Mouse (Mus musculus) right cerebral cortex, postnatal 25 days (tissue): ENCODE data around the gene Prr13.

Experiments used
- DNase-seq: peaks from one replicate; pipeline ENCODE4 v3.0.0; 2022

Gene Prr13

DNA sequence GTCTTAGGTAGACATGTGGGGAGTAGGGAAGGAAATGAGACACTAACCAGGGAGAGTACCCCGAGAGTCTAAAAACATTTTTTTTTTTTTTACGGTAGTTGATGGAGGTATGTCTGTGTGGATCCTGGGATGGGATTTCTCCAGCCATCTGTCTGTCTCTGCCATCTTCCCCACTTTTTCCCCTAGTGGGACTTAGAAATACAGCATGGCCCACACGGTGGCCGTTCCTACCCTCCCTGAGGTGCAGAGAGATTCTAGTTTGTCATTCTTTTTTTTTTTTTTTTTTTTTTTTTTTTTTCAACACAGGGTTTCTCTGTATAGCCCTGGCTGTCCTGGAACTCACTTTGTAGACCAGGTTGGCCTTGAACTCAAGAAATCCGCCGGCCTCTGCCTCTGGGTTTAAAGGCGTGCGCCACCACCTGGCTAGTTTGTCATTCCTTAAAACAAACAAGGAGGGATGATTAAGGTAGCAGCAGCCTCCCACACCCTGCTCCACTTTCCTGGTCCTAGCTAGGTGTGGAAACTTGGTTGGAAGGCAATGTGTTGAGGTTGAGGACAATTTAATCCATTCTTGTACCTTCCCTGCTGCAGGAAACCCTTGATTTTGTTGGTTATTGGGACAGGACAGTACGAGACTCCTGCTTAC lies 2.7 kb downstream of the Prr13 start:
- DNase-seq: no peak

DNA sequence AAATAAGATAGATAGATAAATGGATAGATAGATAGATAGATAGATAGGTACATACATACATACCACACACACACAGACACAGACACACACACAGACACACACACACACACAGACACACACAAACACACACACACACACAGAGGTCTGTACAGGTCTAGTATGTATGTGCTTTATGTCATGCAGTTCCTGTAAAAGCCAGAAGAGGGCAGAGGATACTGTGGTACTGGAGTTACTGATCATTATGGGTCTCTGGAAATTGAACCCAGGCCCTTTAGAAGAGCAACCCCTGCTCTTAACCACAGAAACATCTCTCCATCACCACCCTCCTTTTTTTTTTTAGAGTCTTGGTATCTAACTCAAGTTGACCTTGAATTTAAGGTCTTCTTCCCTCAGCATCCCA lies 4.8 kb downstream of the Prr13 start:
- DNase-seq: no peak

DNA sequence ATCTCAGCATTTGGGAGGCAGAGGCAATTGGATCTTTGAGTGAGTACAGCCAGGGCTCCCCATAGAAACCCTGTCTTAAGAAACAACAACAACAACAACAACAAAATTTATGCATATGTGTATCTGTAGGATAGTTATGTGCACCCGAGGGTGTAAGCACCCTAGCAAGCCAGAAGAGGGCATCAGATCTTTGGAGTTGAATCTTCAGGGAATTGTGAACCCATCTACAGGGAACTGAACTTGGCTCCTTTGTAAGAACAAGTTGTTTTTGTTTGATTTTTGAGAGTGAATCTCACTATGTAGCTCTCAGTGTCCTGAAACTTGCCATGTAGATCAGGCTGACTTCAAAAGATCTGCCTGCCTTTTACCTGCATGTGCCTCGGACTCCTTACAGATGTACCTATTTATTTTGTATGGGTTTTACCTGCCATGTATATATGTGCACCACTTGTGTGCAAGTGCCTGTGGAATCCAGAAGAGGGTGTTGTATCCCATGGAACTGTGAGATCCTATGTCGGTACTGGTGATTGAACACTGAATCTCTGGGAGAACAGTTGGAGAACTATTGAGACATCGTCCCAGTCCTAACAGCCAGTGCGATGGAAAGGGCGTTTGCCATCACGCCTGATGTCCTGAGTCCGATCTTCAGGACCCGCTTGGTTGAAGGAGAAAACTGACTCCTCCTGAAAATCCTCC lies 10.0 kb downstream of the Prr13 start:
- DNase-seq: no peak

DNA sequence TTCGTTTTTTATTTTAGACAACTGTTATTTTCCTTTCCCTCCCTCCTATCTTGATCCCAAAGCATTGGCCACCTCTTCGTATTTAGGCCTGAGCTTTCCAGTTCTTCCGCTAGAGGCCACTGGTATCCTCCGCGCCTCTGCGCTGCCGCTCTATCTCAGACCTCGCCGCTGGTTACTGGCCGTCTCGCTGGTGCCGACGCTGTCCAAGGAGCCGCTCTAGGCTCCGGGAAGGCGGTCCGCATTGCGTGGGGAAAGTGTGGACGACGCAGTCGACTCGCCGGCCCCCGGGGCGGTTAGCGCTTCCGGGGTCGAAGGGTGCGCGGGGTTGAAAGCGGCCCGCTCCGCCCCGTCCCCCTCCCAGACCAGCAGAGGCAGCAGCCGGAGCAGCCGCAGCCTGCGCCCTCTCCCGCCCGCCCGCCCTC lies 11.4 kb downstream of the Prr13 start, which contains the start of gene Pcbp2:
Gene Pcbp2 (plus strand): TSS at position 357 of the 422 bp plus-strand sequence.
- peak; percentile 97 for DNase-seq

DNA sequence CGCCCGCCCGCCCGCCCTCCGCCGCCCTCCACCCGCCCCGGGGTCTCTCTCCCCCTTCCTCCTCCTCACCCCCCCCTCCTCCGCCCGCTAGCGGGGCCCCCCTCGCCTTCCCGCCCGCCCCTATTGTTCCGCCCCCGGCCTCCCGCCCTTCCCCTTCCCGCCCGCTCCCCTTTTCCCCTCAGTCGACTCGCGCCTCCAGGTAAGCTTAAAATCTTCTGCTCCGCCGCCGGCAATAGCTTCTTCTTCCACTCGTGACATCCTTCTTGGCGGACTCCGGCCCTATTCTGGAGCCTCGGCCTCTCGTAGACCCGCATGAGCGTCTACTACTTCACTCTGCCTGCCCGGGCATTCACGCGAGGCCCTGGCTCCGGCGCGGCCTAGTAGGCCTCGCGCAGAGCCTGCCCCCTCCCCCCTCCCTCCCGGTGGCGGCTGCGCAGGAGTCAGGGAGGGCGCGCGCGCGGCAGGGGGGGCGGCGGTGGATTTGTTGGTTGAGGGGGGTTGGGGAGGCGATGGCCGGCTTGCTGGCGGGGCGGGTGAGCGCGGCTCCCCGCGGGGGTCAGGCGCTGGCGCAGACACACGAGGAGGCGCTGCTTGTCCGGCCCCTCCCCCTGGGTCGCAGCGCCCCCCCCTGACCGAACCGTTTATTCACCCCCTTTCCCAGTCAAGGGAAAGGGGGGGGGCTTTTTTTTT lies 11.9 kb downstream of the Prr13 start:
- DNase-seq: peak; percentile 79

DNA sequence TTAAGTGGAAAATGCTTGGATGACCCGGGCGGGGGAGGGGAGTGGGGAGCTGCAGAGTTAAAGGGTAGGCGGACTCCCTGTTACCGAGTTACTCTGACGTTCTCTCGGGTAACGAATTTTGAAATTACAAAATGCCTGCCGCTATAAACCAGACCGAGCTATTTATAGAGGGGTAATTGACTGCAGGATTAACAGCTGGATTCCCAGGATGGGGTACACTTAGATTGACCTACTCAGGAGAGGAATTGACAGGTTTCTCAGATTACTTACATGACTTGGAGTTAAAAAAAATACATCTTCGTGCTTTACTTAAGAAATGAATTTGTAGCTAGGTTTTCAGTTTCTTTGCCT lies 12.4 kb downstream of the Prr13 start:
- no peak for DNase-seq

DNA sequence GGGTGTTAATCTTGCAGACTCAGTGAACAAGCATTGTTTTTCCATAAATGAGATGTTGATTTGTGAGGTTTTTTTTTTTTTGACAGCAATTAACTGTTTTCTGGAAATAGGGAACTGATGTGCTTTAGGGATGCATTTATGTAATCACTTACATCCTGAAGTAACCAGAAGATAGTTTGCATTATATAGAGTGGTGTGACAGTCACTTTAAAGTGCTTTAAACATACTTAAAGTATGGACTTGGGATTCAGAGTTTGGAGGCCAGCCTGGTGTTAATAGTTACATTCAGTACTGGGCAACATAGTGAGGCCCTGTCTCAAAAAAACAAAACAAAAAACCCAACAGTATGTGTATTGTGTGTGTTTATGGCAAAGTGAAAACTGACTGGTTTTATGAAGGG lies 12.9 kb downstream of the Prr13 start:
- DNase-seq: no peak

DNA sequence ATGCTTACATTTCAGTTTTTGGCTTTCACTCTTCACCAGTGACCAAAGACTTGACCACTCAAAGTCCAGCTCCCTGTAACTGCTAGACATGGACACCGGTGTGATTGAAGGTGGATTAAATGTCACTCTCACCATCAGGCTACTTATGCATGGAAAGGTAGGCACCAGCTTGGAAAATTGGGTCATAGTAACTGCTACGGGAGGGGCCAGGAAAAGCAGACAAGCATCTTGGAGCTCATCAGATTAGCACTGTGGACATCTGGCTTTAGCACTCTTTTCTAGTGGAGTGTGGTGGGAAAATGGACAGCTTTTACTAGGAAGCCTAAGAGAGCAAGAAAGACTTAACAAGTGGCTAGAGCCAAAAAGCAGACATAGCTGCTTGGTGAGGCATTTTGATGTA lies 14.4 kb downstream of the Prr13 start:
- DNase-seq: no peak

DNA sequence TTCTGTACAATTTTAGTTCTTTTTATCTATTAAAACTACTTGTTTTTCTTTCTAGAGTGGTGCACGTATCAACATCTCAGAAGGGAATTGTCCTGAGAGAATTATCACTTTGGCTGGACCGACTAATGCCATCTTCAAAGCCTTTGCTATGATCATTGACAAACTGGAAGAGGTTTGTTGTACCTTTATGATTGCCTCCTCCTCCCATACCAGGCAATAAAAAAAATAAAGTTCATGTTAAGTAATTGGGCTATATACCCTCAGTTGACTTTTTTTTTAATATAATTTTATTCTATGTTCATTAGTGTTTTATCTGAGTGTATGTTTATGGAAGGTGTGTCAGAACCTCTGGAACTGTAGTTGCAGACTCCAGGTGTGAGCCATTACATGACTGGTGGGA lies 15.7 kb downstream of the Prr13 start:
- no peak for DNase-seq

DNA sequence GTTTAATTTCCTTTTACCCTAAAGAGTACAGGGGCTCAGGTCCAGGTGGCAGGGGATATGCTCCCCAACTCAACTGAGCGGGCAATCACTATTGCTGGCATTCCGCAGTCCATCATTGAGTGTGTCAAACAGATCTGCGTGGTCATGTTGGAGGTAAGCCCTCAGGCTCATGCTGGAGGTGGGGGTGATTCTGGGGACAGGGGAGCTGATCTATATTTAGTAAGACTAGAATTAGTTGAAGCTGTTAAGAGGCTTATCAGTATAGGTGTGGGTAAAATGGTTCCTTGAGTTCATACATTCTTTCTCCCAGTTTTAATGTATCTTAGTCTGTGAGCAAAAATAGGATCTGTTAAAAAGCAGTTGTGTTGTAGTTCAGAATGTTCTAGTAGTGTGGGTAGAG lies 24.3 kb downstream of the Prr13 start:
- no peak for DNase-seq

DNA sequence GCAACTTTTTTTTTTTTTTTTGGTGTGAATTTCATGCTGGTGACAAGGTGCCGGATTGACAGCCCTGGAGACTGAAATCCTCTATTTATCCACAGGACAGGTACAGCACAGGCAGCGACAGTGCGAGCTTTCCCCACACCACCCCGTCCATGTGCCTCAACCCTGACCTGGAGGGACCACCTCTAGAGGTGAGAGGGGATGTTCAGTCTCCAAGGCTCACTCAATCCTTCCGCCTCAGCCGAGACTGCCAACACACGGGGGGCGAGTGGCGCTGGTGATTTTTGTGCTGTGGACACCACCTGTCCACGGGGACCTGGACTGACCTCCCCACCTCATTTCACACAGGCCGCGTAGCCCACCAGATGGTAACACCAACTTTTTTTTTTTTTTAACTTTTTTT lies 27.0 kb downstream of the Prr13 start:
- no peak for DNase-seq

DNA sequence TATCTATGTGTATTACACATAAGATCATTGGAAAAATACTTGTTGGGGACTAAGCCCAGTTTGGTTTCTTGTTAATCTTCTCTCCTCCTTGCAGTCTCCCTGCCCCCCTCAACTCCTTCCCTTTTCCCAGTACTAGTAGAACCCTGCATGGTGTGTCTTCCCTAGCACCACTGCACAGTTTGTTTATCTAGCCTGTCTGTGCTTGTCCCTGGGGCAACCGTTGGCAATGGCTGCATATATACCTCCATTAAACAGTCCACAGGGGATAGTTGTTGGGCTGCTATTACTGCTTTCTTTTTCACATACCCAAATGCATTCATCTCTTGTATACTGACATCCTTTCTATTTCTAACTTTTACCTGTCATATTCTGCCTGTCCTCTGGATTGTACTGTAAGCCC lies 28.8 kb downstream of the Prr13 start:
- no peak for DNase-seq

DNA sequence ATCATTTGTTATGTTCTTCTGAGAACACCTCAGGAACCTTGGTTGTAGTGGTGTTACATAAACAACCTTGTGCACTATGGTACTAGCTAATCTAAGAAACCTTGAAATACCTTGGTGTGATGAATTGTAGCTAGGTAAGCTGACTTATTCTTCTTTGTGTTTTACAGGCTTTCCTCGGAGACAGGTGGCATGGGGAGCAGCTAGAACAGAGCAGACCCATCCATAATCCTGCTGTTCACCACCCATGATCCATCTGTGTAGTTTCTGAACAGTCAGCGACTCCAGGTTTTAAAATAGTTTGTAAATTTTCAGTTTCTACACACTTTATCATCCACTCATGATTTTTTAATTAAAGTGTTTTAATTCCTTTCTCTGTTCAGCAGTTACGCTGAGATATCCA lies 39.5 kb downstream of the Prr13 start:
- no peak for DNase-seq

DNA sequence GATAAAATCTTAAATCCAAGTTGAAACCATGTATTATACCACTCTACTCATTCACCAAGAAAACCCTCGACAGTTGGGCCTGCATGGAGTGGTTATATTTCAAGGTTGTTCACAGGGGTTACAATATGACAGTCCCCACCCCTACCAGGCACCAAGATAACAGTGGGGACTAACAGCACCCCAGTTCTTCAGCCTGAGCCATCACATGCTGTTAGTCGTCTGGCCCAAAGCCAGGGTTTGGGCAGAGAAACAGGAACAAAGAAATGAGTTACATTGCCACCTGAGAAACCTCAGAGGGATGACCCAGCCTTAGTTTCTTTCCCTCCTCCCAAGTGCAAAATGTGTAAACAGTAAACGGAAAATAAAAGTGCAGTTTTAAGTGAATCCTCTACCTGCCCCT lies 40.5 kb downstream of the Prr13 start:
- DNase-seq: no peak

DNA sequence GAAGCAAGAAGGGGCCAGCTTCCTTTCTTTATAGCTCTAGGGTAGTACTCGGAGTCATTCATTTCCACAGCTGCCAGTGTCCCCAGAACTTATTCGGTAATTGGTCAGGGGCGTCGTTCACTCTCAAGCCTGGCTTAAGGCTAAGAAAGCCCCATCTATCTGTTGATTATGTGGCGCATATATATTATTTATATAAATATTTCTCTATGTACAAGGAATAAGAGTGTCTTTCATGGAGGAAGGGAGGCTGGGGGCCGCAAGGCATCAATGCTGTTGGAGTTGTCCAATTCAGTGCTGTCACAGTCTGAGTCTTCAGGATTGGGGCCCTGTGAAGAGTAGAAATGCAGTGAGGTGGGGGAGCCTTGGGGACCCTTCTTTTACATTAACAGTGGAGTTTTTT lies 41.0 kb downstream of the Prr13 start:
- no peak for DNase-seq

DNA sequence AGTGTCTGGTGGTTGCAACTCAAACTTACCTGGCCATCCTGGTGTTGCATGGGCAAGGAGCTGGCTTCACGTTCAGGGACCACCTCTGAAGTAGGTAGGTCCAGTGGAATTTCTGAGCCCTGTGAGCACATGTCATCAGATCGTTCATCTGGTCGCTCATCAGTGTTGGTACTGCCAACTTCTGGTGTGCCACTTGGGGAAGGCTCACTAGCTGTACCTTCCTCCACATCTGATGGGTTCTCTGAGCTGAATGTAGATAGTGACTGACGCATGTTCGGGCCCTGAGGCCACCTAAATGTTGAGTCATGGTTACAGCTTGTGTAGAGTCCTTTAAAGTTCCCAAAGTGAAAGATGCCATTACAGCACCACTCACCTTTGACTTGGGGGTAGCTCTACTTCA lies 41.7 kb downstream of the Prr13 start:
- no peak for DNase-seq

DNA sequence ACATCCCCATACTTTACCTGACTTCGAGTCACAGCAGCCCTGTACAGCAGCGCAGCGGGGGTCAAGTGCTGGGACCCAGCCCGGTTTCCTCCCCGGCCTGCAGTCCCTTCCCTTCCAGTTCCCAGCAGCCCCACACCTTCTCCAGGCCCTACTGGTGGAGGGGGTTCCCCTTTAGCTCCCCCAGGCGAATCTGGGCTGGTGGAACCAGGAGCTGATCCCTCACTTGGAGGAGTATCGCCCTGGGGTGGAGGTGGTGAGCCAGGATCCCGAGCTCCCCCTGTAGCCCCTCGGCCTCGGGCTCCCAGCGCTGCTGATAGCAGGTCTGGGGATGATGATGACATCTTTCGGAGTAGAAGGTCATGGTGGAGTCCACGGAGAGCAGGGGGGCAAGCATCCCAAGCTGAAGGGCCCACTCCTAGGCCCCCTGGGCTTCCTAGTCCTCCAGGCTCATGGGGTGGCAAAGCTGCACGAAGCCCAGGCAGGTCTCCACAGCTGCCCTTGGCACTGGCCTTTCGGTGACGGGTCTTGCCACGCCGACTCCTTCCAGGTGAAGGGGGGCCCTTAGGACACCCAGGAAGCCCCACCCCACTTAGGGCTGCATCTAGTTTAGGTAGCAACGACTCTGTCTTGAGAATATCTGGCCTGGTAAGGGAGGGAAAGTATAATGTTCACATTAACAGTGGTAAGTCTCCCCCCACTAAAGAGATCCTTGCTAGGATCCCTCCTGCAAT lies 42.4 kb downstream of the Prr13 start:
- no peak for DNase-seq

DNA sequence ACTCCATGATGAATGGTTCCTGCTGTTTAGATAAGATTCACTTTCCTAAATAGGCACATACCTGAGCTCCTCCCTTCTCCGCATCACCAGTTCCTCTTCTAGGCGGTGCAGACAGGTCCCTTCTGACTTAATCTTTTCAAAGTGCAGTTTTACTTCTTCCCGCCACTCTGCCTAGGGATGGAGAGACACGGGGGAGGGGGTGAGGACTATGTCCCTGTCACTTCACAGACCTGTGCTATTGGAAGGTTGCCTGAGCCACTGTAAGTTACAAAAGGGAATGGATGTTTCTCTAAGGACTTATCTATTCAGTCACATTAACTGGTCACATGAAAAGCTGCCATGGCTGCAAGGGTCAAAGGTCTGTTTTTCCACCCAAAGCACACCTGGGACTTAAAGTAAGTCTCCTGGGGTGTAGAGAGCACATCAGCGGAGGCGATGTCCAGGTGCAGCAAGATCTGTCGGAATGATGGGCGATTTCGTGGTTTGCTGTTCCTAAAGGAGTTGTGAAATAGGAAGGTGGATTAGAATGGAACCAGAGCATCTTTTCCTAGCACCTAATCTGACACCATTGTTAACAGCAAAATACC lies 43.5 kb downstream of the Prr13 start:
- DNase-seq: no peak

DNA sequence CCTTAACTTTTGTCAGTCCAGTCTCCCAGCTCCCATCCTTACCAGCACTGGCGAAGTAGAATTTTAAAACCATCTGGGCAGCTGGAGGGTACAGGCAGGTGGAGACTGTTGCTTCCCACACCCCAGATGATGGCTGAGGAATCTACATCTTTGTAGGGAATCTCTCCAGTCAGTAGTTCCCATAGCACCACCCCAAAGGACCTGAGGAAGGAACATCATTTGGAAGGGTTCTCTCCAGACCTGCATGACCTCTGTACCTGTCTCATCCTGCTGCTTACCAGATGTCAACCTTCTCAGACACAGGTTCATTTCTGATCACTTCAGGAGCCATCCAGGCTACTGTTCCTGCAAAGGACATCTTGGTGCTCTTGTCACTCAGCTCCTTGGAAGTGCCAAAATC lies 44.6 kb downstream of the Prr13 start, which contains the start of gene Gm10337:
Gene Gm10337 (plus strand): TSS at position 276 of the 400 bp plus-strand sequence.
- no peak for DNase-seq

DNA sequence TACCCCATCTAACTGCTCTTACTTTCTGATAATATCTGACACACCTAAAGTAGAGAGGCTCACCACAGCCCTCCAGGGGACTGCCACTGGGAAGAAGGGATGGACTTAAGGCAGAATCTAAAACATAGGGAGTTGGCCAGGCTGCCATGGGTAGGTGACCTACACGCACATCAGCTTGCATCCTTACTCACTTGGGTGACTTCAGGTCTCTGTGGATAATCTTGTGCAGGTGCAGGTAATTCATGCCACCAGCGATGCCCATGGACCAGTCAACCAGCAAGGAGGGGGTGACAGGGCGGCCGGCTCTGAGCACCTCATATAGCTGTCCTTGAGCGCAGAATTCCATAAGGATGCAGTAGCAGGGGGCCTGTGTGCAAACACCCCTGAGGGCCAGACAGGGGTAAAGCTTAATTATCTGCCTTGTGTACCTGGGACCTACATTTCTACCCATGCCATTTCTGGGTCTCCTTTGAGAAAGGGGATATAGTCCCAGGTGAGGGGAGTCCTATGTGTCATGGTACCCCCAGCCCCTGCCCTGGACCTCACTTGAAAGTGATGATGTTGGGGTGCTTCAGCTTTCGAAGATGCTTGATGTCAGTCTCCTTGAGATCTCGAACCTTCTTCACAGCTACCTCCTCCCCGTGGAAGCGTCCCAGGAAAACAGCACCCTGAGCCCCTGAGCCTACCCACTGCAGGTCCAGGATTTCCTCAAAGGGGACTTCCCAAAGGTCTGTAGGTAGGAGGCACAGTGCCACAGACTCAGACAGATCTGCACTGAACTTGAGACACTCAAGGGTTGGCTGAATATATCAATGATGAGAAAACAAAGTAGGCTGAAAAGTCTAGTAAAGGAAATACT lies 45.3 kb downstream of the Prr13 start:
- no peak for DNase-seq

DNA sequence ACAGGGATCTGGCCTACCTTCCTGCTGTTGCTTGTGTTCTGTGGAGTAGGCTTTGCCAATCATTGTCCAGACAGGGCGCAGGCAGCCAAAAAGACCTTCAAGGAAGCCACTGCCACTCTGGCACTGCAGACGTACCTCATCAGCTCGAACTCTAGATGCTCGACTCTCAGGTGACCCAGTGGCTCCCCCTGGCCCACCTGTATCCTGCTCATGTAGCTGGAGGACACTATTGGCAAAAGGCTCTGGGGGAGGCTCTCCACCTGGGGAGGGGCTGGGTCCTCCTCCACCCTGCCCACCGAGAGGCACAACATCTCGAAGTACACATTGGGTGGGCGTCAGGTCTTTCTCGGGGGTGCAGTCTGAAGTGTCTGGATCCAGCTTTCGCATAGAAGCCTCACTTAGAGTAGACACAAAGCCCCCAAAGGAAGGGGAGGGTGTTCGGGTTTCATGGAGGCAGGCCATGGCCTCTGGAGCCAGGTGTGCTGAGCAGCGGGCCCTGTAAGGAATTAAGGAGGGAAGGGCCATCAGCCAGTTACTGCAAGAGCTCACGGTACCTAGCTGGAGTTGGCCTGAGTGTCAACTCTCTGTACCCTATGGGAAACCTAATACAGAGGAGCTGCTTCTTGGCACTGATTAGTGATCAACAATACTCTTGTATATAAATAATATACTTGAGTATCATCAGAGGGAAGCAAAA lies 46.4 kb downstream of the Prr13 start:
- DNase-seq: no peak
